Mouse (Mus musculus): Measurements from ENCODE around the gene Slx4. TPM values are rescaled to one million over a fixed set of nuclear protein-coding genes. Genes with fewer than 3 reads are reported as not detected.

Gene Slx4
- polyA plus RNA-seq, 1 experiment: 71.8 TPM

DNA sequence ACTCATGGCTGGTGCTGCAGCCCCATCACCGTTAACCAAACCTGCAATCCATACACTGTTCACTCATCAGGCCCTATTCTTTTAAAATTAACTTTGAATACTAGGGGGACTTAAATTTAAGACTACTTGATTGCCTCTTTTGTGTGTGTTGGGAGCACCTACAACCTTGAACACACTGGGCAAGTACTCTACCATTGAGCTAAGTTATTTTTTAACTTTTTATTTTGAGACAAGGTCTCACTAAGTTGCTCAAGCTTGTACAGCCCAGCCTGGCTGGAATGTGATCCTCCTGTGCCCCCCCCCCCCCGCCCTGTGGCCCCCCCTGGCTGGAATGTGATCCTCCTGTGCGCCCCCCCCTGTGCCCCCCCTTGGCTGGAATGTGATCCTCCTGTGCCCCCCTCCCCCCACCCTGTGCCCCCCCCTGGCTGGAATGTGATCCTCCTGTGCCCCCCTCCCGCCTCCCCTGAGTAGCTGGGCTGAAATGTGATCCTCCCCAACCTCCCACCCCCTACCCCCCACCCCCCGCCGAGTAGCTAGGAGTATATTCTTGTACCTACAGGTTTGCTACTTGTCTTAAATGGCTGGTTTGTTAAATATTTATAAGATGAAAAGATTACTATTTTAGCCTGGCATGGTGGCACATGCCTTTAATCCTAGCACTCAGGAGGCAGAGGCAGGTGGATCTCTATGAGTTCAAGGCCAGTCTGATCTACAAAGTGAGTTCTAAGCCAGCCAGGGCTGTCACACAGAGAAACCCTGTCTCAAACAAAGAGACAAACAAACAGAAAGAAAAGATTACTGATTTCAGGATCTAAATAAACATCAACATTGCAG is 28.1 kb upstream of the Slx4 start:
- H3K4me3 ChIP-seq (ENCODE audit: control insufficient read depth, insufficient read depth, low read length): no peak overlapping the region
- H3K36me3 ChIP-seq (ENCODE audit: control insufficient read depth, insufficient read depth, low read length): no peaks in the 10 kb centered on the region
- H3K4me1 ChIP-seq (replicated peaks; ENCODE audit: control insufficient read depth, insufficient read depth, low read length): no peaks in the 10 kb centered on the region
- DNase-seq: no peak
- 95% methylated on average over 5 of the region's 6 CpGs for WGBS
- H3K27me3 ChIP-seq (ENCODE audit: control insufficient read depth, insufficient read depth, low read length): no peaks in the 10 kb centered on the region
- H3K27ac ChIP-seq (ENCODE audit: control insufficient read depth, insufficient read depth, low read length): no peak overlapping the region
- TF ChIP-seq CTCF (IDR thresholded peaks at IDR 0.05; ENCODE audit: borderline replicate concordance, control insufficient read depth, extremely low read depth, insufficient read depth, low read length, poor library complexity) (no peak), POLR2A (IDR thresholded peaks at IDR 0.05; ENCODE audit: control insufficient read depth, extremely low read depth, insufficient read depth, low read length, poor library complexity) (no peak)

DNA sequence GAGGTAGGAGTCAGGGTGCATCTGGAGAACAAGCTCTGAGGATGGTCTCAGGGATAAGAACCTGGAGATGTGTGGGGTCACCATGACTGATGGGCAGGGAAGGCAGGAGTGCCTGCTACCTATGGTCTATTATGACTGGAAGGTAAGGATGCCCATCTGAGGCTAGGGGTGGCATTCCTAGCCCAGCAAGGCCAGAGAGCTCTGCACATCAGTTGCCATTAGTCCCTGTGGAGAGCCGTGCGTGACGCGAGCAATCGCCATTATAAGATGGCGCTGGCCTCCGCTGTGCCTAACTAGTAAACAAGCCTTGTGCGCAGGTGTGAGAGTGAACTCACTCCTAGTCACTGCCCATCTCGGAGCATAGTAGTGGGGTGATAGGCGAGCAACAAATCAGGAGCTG is 26.9 kb upstream of the Slx4 start:
- TF ChIP-seq CTCF (IDR thresholded peaks at IDR 0.05; ENCODE audit: borderline replicate concordance, control insufficient read depth, extremely low read depth, insufficient read depth, low read length, poor library complexity): no peak
- TF ChIP-seq POLR2A (IDR thresholded peaks at IDR 0.05; ENCODE audit: control insufficient read depth, extremely low read depth, insufficient read depth, low read length, poor library complexity): no peak
- H3K4me3 ChIP-seq (ENCODE audit: control insufficient read depth, insufficient read depth, low read length): no peak overlapping the region
- WGBS: 98% methylated on average over 10 of the region's 10 CpGs
- no peaks in the 10 kb centered on the region for H3K4me1 ChIP-seq (replicated peaks; ENCODE audit: control insufficient read depth, insufficient read depth, low read length)
- no peak overlapping the region for H3K27ac ChIP-seq (ENCODE audit: control insufficient read depth, insufficient read depth, low read length)
- DNase-seq: no peak
- H3K27me3 ChIP-seq (ENCODE audit: control insufficient read depth, insufficient read depth, low read length): no peaks in the 10 kb centered on the region
- no peaks in the 10 kb centered on the region for H3K36me3 ChIP-seq (ENCODE audit: control insufficient read depth, insufficient read depth, low read length)

DNA sequence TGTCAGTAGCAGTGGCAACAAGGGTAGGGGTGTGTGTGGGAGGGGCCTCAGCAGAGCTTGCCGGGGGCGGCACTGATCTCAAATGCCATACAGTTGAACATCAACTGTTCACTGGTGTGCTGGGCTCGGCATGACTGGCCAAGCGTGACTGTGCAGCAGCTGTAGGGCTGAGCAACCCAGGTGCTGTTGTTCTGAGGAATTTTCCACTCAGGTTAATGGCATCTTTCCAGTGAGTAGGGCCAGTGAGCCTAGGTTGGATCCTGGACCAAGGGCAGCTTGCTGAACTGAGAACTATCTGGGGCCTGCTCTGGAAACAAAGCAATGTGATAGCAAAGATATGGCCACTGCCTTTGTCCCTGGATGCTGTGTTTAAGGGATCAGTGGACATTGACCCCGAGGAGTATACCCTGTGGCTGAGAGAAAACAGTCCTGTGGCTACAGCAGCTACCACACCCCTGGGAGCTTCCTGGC is 25.8 kb upstream of the Slx4 start:
- Histone ChIP-seq H3K27ac (ENCODE audit: control insufficient read depth, insufficient read depth, low read length) (no peak overlapping the region), H3K4me1 (replicated peaks; ENCODE audit: control insufficient read depth, insufficient read depth, low read length) (no peaks in the 10 kb centered on the region), H3K4me3 (ENCODE audit: control insufficient read depth, insufficient read depth, low read length) (no peak overlapping the region), H3K36me3 (ENCODE audit: control insufficient read depth, insufficient read depth, low read length) (no peaks in the 10 kb centered on the region), H3K27me3 (ENCODE audit: control insufficient read depth, insufficient read depth, low read length) (no peaks in the 10 kb centered on the region)
- WGBS: 85% methylated on average over 5 of the region's 5 CpGs
- no peak for TF ChIP-seq CTCF (IDR thresholded peaks at IDR 0.05; ENCODE audit: borderline replicate concordance, control insufficient read depth, extremely low read depth, insufficient read depth, low read length, poor library complexity)
- no peak for TF ChIP-seq POLR2A (IDR thresholded peaks at IDR 0.05; ENCODE audit: control insufficient read depth, extremely low read depth, insufficient read depth, low read length, poor library complexity)
- no peak for DNase-seq

DNA sequence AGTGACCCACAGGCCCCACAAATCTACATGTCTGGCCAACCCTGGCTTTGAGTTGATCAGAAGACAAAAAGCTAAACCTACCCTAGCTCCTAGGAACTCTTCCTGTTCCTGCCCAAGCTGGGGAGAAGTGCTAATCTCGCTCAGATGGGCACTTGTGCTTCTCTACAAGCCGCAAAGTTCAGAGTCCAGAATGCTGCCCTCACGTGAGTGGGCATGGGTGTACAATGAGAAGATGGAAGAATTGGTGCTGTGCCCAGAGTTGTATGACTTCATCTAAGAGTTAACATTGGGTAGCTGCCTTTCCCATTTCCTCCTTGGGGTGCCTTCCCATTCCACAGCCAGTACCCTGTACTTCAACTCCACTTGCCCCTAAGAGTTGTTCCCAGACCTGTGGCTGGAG is 23.6 kb upstream of the Slx4 start:
- TF ChIP-seq POLR2A (IDR thresholded peaks at IDR 0.05; ENCODE audit: control insufficient read depth, extremely low read depth, insufficient read depth, low read length, poor library complexity) (no peak), CTCF (IDR thresholded peaks at IDR 0.05; ENCODE audit: borderline replicate concordance, control insufficient read depth, extremely low read depth, insufficient read depth, low read length, poor library complexity) (no peak)
- DNase-seq: no peak
- Histone ChIP-seq H3K4me1 (replicated peaks; ENCODE audit: control insufficient read depth, insufficient read depth, low read length) (no peaks in the 10 kb centered on the region), H3K27me3 (ENCODE audit: control insufficient read depth, insufficient read depth, low read length) (no peaks in the 10 kb centered on the region), H3K27ac (ENCODE audit: control insufficient read depth, insufficient read depth, low read length) (no peak overlapping the region), H3K4me3 (ENCODE audit: control insufficient read depth, insufficient read depth, low read length) (no peak overlapping the region), H3K36me3 (ENCODE audit: control insufficient read depth, insufficient read depth, low read length) (no peaks in the 10 kb centered on the region)
- WGBS: 89% methylated on average over 3 of the region's 3 CpGs

DNA sequence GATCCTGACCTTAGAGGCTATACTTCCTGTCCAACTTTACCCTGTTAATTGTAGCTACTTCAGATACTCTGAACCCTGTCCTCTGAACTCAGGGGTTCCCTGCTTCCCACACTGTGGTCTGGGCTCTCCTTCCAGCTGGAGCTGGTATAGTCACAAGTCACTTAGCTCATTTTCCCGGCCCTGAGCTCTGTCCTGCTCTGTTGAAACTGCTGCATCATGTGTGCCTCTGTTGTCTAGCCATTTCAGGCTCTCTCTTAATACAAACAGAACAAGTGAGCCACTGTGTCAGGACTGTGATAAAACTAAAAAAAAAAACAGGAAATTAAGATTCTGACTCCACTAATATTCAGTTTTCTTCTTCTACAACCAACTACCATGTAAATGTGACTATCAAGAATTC is 23.1 kb upstream of the Slx4 start:
- WGBS: 67% methylated on average over 1 of the region's 1 CpGs

DNA sequence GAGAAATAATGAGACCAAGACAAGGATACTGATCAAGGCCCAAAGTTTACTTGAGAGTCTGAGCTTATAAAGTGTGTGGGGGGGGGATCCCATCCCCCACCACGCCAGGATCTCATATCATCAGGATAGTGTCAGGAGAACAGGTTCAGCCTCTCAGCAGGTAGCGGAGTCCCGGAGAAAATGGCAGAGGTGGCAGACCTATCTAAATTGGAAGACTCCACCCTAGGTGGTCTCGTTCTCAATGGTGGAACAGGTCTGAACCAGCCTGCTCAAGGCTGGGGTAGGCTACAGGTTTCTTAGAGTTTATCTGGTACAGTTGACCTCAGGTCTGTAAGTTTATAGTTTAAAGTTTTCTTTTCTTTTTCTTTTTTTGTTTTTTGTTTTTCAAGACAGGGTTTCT is 19.1 kb upstream of the Slx4 start:
- Histone ChIP-seq H3K27ac (ENCODE audit: control insufficient read depth, insufficient read depth, low read length) (no peak overlapping the region), H3K4me1 (replicated peaks; ENCODE audit: control insufficient read depth, insufficient read depth, low read length) (no peaks in the 10 kb centered on the region), H3K4me3 (ENCODE audit: control insufficient read depth, insufficient read depth, low read length) (no peak overlapping the region), H3K36me3 (ENCODE audit: control insufficient read depth, insufficient read depth, low read length) (no peaks in the 10 kb centered on the region), H3K27me3 (ENCODE audit: control insufficient read depth, insufficient read depth, low read length) (no peaks in the 10 kb centered on the region)
- no peak for DNase-seq
- 94% methylated on average over 4 of the region's 4 CpGs for WGBS
- TF ChIP-seq POLR2A (IDR thresholded peaks at IDR 0.05; ENCODE audit: control insufficient read depth, extremely low read depth, insufficient read depth, low read length, poor library complexity) (no peak), CTCF (IDR thresholded peaks at IDR 0.05; ENCODE audit: borderline replicate concordance, control insufficient read depth, extremely low read depth, insufficient read depth, low read length, poor library complexity) (no peak)

More for the DNA sequence above, 23.1 kb upstream of the Slx4 start:
- no peaks in the 10 kb centered on the region for H3K4me1 ChIP-seq (replicated peaks; ENCODE audit: control insufficient read depth, insufficient read depth, low read length)
- no peaks in the 10 kb centered on the region for H3K36me3 ChIP-seq (ENCODE audit: control insufficient read depth, insufficient read depth, low read length)
- H3K4me3 ChIP-seq (ENCODE audit: control insufficient read depth, insufficient read depth, low read length): no peak overlapping the region
- TF ChIP-seq POLR2A (IDR thresholded peaks at IDR 0.05; ENCODE audit: control insufficient read depth, extremely low read depth, insufficient read depth, low read length, poor library complexity): no peak
- no peak for TF ChIP-seq CTCF (IDR thresholded peaks at IDR 0.05; ENCODE audit: borderline replicate concordance, control insufficient read depth, extremely low read depth, insufficient read depth, low read length, poor library complexity)
- H3K27ac ChIP-seq (ENCODE audit: control insufficient read depth, insufficient read depth, low read length): no peak overlapping the region
- no peak for DNase-seq
- no peaks in the 10 kb centered on the region for H3K27me3 ChIP-seq (ENCODE audit: control insufficient read depth, insufficient read depth, low read length)

Measured in thymus, adult 2 months (tissue).